Mouse (Mus musculus) heart, embryonic 11.5 days (tissue): ENCODE results near the gene Vps53. TPM values are rescaled to one million over a fixed set of nuclear protein-coding genes. Genes with fewer than 3 reads are reported as not detected.
"Not testable (repeated sequence)": the region's sequence is repeated elsewhere in the genome, so short reads cannot be mapped to it uniquely, and the experiment has no call there.

Experiments
- ATAC-seq: fragments of 200-750 bp; cut with Nextera tagmentation; replicated peaks from 2 replicates; pipeline ENCODE4 v1.8.0; 2017; ENCODE audit warnings: moderate library complexity; ENCODE audit not compliant: insufficient number of reproducible peaks, low FRiP score, low TSS enrichment
- H3K27ac ChIP-seq: fragments of 300-500 bp; sonication (generic); 2 replicates; pipeline ENCODE4 v1.5.1; 2014; ENCODE audit warnings: mild to moderate bottlenecking, low read depth, low read length
- H3K27me3 ChIP-seq: fragments of 300-500 bp; sonication (generic); 2 replicates; pipeline ENCODE4 v1.6.1; 2014; ENCODE audit warnings: mild to moderate bottlenecking, low read length, mixed read lengths; ENCODE audit not compliant: control insufficient read depth, insufficient read depth
- H3K36me3 ChIP-seq: fragments of 300-500 bp; sonication (generic); 2 replicates; pipeline ENCODE4 v1.6.1; 2014; ENCODE audit warnings: mild to moderate bottlenecking, low read length, moderate library complexity, mixed read lengths; ENCODE audit not compliant: control insufficient read depth, insufficient read depth
- H3K4me1 ChIP-seq: fragments of 300-500 bp; sonication (generic); 2 replicates; pipeline ENCODE4 v1.6.1; 2014; ENCODE audit warnings: low read length; ENCODE audit not compliant: control insufficient read depth, insufficient read depth
- H3K4me2 ChIP-seq: fragments of 300-500 bp; sonication (generic); 2 replicates; pipeline ENCODE4 v1.6.1; 2014; ENCODE audit warnings: mild to moderate bottlenecking, moderate library complexity
- H3K4me3 ChIP-seq: fragments of 300-500 bp; sonication (generic); 2 replicates; pipeline ENCODE4 v1.5.1; 2014; ENCODE audit warnings: low read depth, low read length
- H3K9ac ChIP-seq: fragments of 300-500 bp; sonication (generic); 2 replicates; pipeline ENCODE4 v1.6.1; 2014; ENCODE audit warnings: mild to moderate bottlenecking, low read depth, low read length, moderate library complexity
- H3K9me3 ChIP-seq: fragments of 300-500 bp; sonication (generic); replicated peaks from 2 replicates; pipeline ENCODE4 v1.6.1; 2016; ENCODE audit warnings: low read length; ENCODE audit not compliant: control insufficient read depth
- WGBS: fragments of 180-500 bp; shearing (Covaris S2); extraction: QIAGEN DNeasy Blood & Tissue Kit; methylation state at CpG from one replicate; pipeline ENCODE4 v1.1.7; 2014; ENCODE audit not compliant: insufficient replicate concordance; 5-methylcytosine and 5-hydroxymethylcytosine counted together
- polyA plus RNA-seq: library from polyadenylated mRNA; unstranded; fragments of >200 nt; fragmentation: Nextera tagmentation; extraction: Ambion mirVana; gene quantifications from 2 replicates; pipeline ENCODE4 v1.2.1, GENCODE M21; 2014

Gene Vps53
- polyA plus RNA-seq, 1 experiment from 2014 or later = 33.7 TPM

- H3K36me3 ChIP-seq = peaks cover 33% of the 10 kb centered on the region
- ATAC-seq, H3K4me1 ChIP-seq, H3K4me3 ChIP-seq, H3K9ac ChIP-seq, H3K27me3 ChIP-seq, H3K27ac ChIP-seq, H3K9me3 ChIP-seq, H3K4me2 ChIP-seq: not testable (repeated sequence)
- WGBS = 100% methylated on average over 2 of the region's 6 CpGs
These were observed 32.1 kb upstream of the Vps53 start for GRCm38 (mm10) chr11:76211595-76211994.

GRCm38 (mm10) chr11:76210228-76210985 lies 31.0 kb upstream of the Vps53 start:
- Histone ChIP-seq H3K4me3 (no peak overlapping the region), H3K4me2 (no peak overlapping the region), H3K9ac (no peak overlapping the region), H3K27me3 (no peaks in the 10 kb centered on the region), H3K9me3 (no peaks in the 10 kb centered on the region), H3K4me1 (no peaks in the 10 kb centered on the region), H3K36me3 (peaks cover 33% of the 10 kb centered on the region), H3K27ac (no peak overlapping the region)
- 86% methylated on average over 13 of the region's 13 CpGs for WGBS
- no peak for ATAC-seq

GRCm38 (mm10) chr11:76206793-76207192 lies 27.3 kb upstream of the Vps53 start:
- no peak overlapping the region for H3K4me3 ChIP-seq
- no peak overlapping the region for H3K27ac ChIP-seq
- no peaks in the 10 kb centered on the region for H3K27me3 ChIP-seq
- no peak for ATAC-seq
- no peak overlapping the region for H3K9ac ChIP-seq
- 0 out of 2 replicates have a peak, but pooled peaks cover 5% of the 10 kb centered on the region for H3K4me1 ChIP-seq
- no peaks in the 10 kb centered on the region for H3K9me3 ChIP-seq
- H3K36me3 ChIP-seq = peaks cover 18% of the 10 kb centered on the region
- no peak overlapping the region for H3K4me2 ChIP-seq
- 84% methylated on average over 5 of the region's 5 CpGs for WGBS

- Histone ChIP-seq H3K27ac (peak overlapping the region; percentile 74), H3K4me1 (0 out of 2 replicates have a peak, but pooled peaks cover 6% of the 10 kb centered on the region), H3K27me3 (no peaks in the 10 kb centered on the region), H3K4me3 (peak overlapping the region; percentile 88), H3K4me2 (peak overlapping the region; percentile 95), H3K9ac (peak overlapping the region; percentile 90), H3K9me3 (no peaks in the 10 kb centered on the region), H3K36me3 (0 out of 2 replicates have a peak, but pooled peaks cover 2% of the 10 kb centered on the region)
- WGBS = under 1% methylated on average over 78 of the region's 90 CpGs
- peak; percentile 98 for ATAC-seq
These were observed 22.6 kb upstream of the Vps53 start for GRCm38 (mm10) chr11:76201761-76202674.

GRCm38 (mm10) chr11:76196977-76197469 lies 17.6 kb upstream of the Vps53 start:
- no peaks in the 10 kb centered on the region for H3K9me3 ChIP-seq
- no peak overlapping the region for H3K9ac ChIP-seq
- no peak overlapping the region for H3K4me3 ChIP-seq
- no peaks in the 10 kb centered on the region for H3K36me3 ChIP-seq
- no peak for ATAC-seq
- no peaks in the 10 kb centered on the region for H3K27me3 ChIP-seq
- no peak overlapping the region for H3K4me2 ChIP-seq
- 42% methylated on average over 8 of the region's 8 CpGs for WGBS
- peaks cover 7% of the 10 kb centered on the region; the same call in 1 of the 2 replicates for H3K4me1 ChIP-seq
- no peak overlapping the region for H3K27ac ChIP-seq

- H3K27ac ChIP-seq = no peak overlapping the region
- 68% methylated on average over 8 of the region's 8 CpGs for WGBS
- peaks cover 7% of the 10 kb centered on the region; the same call in 1 of the 2 replicates for H3K4me1 ChIP-seq
- H3K27me3 ChIP-seq = no peaks in the 10 kb centered on the region
- ATAC-seq = no peak
- no peaks in the 10 kb centered on the region for H3K9me3 ChIP-seq
- no peak overlapping the region for H3K4me3 ChIP-seq
- H3K36me3 ChIP-seq = no peaks in the 10 kb centered on the region
- no peak overlapping the region for H3K9ac ChIP-seq
- H3K4me2 ChIP-seq = no peak overlapping the region
These were observed 17.0 kb upstream of the Vps53 start for GRCm38 (mm10) chr11:76196275-76196976.

- no peaks in the 10 kb centered on the region for H3K4me1 ChIP-seq
- H3K9ac ChIP-seq = no peak overlapping the region
- no peak overlapping the region for H3K4me3 ChIP-seq
- no peaks in the 10 kb centered on the region for H3K9me3 ChIP-seq
- 87% methylated on average over 6 of the region's 6 CpGs for WGBS
- H3K4me2 ChIP-seq = no peak overlapping the region
- H3K27ac ChIP-seq = no peak overlapping the region
- ATAC-seq = no peak
- no peaks in the 10 kb centered on the region for H3K36me3 ChIP-seq
- H3K27me3 ChIP-seq = no peaks in the 10 kb centered on the region
These were observed 7.5 kb upstream of the Vps53 start for GRCm38 (mm10) chr11:76186908-76187307.

- no peak overlapping the region for H3K9ac ChIP-seq
- 0 out of 2 replicates have a peak, but pooled peaks cover under 1% of the 10 kb centered on the region for H3K4me1 ChIP-seq
- H3K27me3 ChIP-seq = no peaks in the 10 kb centered on the region
- no peaks in the 10 kb centered on the region for H3K36me3 ChIP-seq
- no peaks in the 10 kb centered on the region for H3K9me3 ChIP-seq
- H3K4me2 ChIP-seq = no peak overlapping the region
- WGBS = 83% methylated on average over 4 of the region's 4 CpGs
- H3K27ac ChIP-seq = no peak overlapping the region
- no peak overlapping the region for H3K4me3 ChIP-seq
- ATAC-seq = no peak
These were observed 4.3 kb upstream of the Vps53 start for GRCm38 (mm10) chr11:76183745-76184144.
